ENCODE assay signal across 10 mouse cellular contexts in the genomic region with DNA sequence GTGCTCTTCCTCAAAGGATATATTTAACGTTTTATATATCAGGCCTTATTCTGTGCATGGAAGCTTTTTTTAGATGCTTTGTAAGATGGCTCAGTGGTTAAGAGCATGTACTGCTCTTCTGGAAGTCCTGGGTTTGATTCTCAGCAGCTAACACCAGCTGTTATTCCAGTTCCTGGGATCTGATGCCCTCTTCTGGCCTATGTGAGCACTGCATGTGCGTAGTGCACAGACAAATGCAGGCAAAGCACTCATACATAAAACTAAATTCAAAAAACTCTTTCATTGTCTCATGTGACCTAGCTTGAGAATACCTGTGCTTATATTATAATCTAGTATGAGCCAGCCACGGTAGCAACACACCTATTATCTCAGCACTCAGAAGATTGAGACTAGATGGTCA. TPM values are rescaled to one million over a fixed set of nuclear protein-coding genes. Genes with fewer than 3 reads are reported as not detected.
DNase-seq lines count a peak whose midpoint lies in the region; TF ChIP-seq lines count a peak whose summit lies in the region.
"Had no signal": no experiment of that assay in that cellular context is flagged by ENCODE, and none has a peak within 500 bp of the region (broad histone marks: within the 10 kb centered on the region; RNA-seq: fewer than 3 reads in every experiment).

No protein-coding gene starts in this region.

- H3K36me3 ChIP-seq in limb, embryonic 10.5 days = peaks cover 38% of the 10 kb centered on the region
- H3K36me3 ChIP-seq: heart, embryonic 15.5 days had no signal

- WGBS in limb, embryonic 10.5 days = 40% methylated on average over 3 of the region's 3 CpGs

- no peak overlapping the region for H3K27ac ChIP-seq in limb, embryonic 10.5 days
- H3K27ac ChIP-seq: heart, embryonic 15.5 days had no signal

- no peaks in the 10 kb centered on the region for H3K4me1 ChIP-seq in limb, embryonic 10.5 days

- TF ChIP-seq POLR2A in brain, embryonic 14.5 days (IDR thresholded peaks at IDR 0.05; ENCODE audit: borderline replicate concordance, extremely low read depth, insufficient read depth, insufficient read length, poor library complexity, severe bottlenecking) = no peak

- intact Hi-C loops in left cerebral cortex, postnatal 14 days (cut with DNase I) = loop anchor here (10.0 kb wide), 1 partner anchor 108 kb away; a partner anchor contains a TSS
- intact Hi-C loops in left cerebral cortex, postnatal 10 days (cut with DNase I) = loop anchor here (10.0 kb wide), 1 partner anchor 98 kb away; no protein-coding TSS in a partner anchor

- DNase-seq in adrenal gland, postnatal 10 days = peak; percentile 71
- no peak for DNase-seq in adrenal gland, postnatal 4 days (ENCODE audit: low spot score in 2 of 2)
- peak; percentile 35 to 41 for DNase-seq in left cerebral cortex, postnatal 14 days (ENCODE audit: low spot score in 2 of 2)
- DNase-seq in left cerebral cortex, postnatal 10 days (ENCODE audit: extremely low spot score in 1 of 2, low spot score in 2 of 2) = no peak
- no peak for DNase-seq in brain, embryonic 14.5 days (ENCODE audit: low read depth)
- peak; percentile 67 for DNase-seq in limb, embryonic 10.5 days (ENCODE audit: low spot score)
- DNase-seq in spleen, adult 12 weeks (ENCODE audit: low spot score) = peak; percentile 54
- no peak for DNase-seq in urinary bladder, adult 2 months (ENCODE audit: low spot score)

- TF ChIP-seq CTCF in brain, embryonic 14.5 days (IDR thresholded peaks at IDR 0.05; ENCODE audit: borderline replicate concordance, extremely low read depth, insufficient read depth, insufficient read length) = peak; percentile 55; the same call in 1 of the 2 replicates

- H3K9me3 ChIP-seq in limb, embryonic 10.5 days (replicated peaks) = no peaks in the 10 kb centered on the region
- H3K9me3 ChIP-seq: heart, embryonic 15.5 days had no signal

- no peaks in the 10 kb centered on the region for H3K27me3 ChIP-seq in limb, embryonic 10.5 days (ENCODE audit: low read depth, poor library complexity, severe bottlenecking)
- H3K27me3 ChIP-seq: heart, embryonic 15.5 days; Patski had no signal

- no peak overlapping the region for H3K4me3 ChIP-seq in limb, embryonic 10.5 days
- H3K4me3 ChIP-seq: heart, embryonic 15.5 days had no signal

RNA-seq across cellular contexts. Expression of a gene that starts 15.6 kb away (rescaled TPM):
- total RNA-seq in adrenal gland, postnatal 10 days (2021) = 100 to 1,000 TPM; 121 to 219 TPM
- total RNA-seq in adrenal gland, postnatal 4 days (2021) = 100 to 1,000 TPM in 1 of 2 experiments, 10 to 100 TPM in 1; 45.8 to 111 TPM
- 10 to 100 TPM; 16.4 to 17.5 TPM for total RNA-seq in left cerebral cortex, postnatal 14 days (2021)
- 10 to 100 TPM; 14.7 to 18.2 TPM for total RNA-seq in left cerebral cortex, postnatal 10 days (2021)
- 10.3 and 34.7 TPM in 2 replicates for polyA plus RNA-seq in brain, embryonic 14.5 days (2012; rRNA removed)
- 214 and 217 TPM in 2 replicates for polyA plus RNA-seq in limb, embryonic 10.5 days (2016; fragmentation: Nextera tagmentation; extraction: Ambion mirVana)
- 85.3 and 147 TPM in 2 replicates for polyA plus RNA-seq in urinary bladder, adult 2 months (2012; rRNA removed)

RNA-seq across cellular contexts. Expression of a gene that starts 32.5 kb away (rescaled TPM):
- 100 to 1,000 TPM; 112 to 253 TPM for total RNA-seq in adrenal gland, postnatal 10 days (2021)
- total RNA-seq in adrenal gland, postnatal 4 days (2021) = 100 to 1,000 TPM in 1 of 2 experiments, 10 to 100 TPM in 1; 12.4 to 127 TPM
- total RNA-seq in left cerebral cortex, postnatal 14 days (2021) = not detected
- not detected for total RNA-seq in left cerebral cortex, postnatal 10 days (2021)
- 0.21 and 0.25 TPM in 2 replicates for polyA plus RNA-seq in brain, embryonic 14.5 days (2012; rRNA removed)
- polyA plus RNA-seq in limb, embryonic 10.5 days (2016; fragmentation: Nextera tagmentation; extraction: Ambion mirVana) = 0.36 TPM in 1 of 2 replicates, not detected in the other
- 0.07 and 0.14 TPM in 2 replicates for polyA plus RNA-seq in urinary bladder, adult 2 months (2012; rRNA removed)

RNA-seq across cellular contexts. Expression of a gene that starts 47.7 kb away (rescaled TPM):
- 10 to 100 TPM; 13.0 to 15.2 TPM for total RNA-seq in adrenal gland, postnatal 10 days (2021)
- 10 to 100 TPM; 18.1 to 18.4 TPM for total RNA-seq in adrenal gland, postnatal 4 days (2021)
- total RNA-seq in left cerebral cortex, postnatal 14 days (2021) = 10 to 100 TPM; 20.0 to 20.7 TPM
- 10 to 100 TPM; 17.3 to 18.1 TPM for total RNA-seq in left cerebral cortex, postnatal 10 days (2021)
- 9.2 and 13.4 TPM in 2 replicates for polyA plus RNA-seq in brain, embryonic 14.5 days (2012; rRNA removed)
- polyA plus RNA-seq in limb, embryonic 10.5 days (2016; fragmentation: Nextera tagmentation; extraction: Ambion mirVana) = 5.6 and 6.6 TPM in 2 replicates
- polyA plus RNA-seq in urinary bladder, adult 2 months (2012; rRNA removed) = 8.5 and 13.0 TPM in 2 replicates

RNA-seq across cellular contexts. Expression of a gene that starts 54.6 kb away (rescaled TPM):
- 10 to 100 TPM; 20.9 to 24.6 TPM for total RNA-seq in adrenal gland, postnatal 10 days (2021)
- 10 to 100 TPM; 12.9 to 17.8 TPM for total RNA-seq in adrenal gland, postnatal 4 days (2021)
- under 1 TPM; 0.33 to 0.95 TPM for total RNA-seq in left cerebral cortex, postnatal 14 days (2021)
- 1 to 10 TPM in 1 of 2 experiments, under 1 TPM in 1; 0.67 to 1.1 TPM for total RNA-seq in left cerebral cortex, postnatal 10 days (2021)
- polyA plus RNA-seq in brain, embryonic 14.5 days (2012; rRNA removed) = 1.5 and 1.6 TPM in 2 replicates
- polyA plus RNA-seq in limb, embryonic 10.5 days (2016; fragmentation: Nextera tagmentation; extraction: Ambion mirVana) = 9.2 and 9.8 TPM in 2 replicates
- 12.1 and 12.6 TPM in 2 replicates for polyA plus RNA-seq in urinary bladder, adult 2 months (2012; rRNA removed)

RNA-seq across cellular contexts. Expression of a gene that starts 58.6 kb away (rescaled TPM):
- total RNA-seq in adrenal gland, postnatal 10 days (2021) = 1 to 10 TPM; 7.8 to 9.3 TPM
- total RNA-seq in adrenal gland, postnatal 4 days (2021) = 10 to 100 TPM; 11.4 to 12.3 TPM
- 10 to 100 TPM; 10.6 to 11.6 TPM for total RNA-seq in left cerebral cortex, postnatal 14 days (2021)
- total RNA-seq in left cerebral cortex, postnatal 10 days (2021) = 10 to 100 TPM; 11.6 to 13.7 TPM
- polyA plus RNA-seq in brain, embryonic 14.5 days (2012; rRNA removed) = 9.0 and 9.9 TPM in 2 replicates
- polyA plus RNA-seq in limb, embryonic 10.5 days (2016; fragmentation: Nextera tagmentation; extraction: Ambion mirVana) = 15.0 and 17.1 TPM in 2 replicates
- polyA plus RNA-seq in urinary bladder, adult 2 months (2012; rRNA removed) = 6.7 and 6.8 TPM in 2 replicates

Comparison
In these comparisons a context has a peak if more than half of its experiments do, and no peak if none do; other contexts are left out.
1. DNase-seq: peak in adrenal gland, postnatal 10 days (single experiment), left cerebral cortex, postnatal 14 days (2 of 2), limb, embryonic 10.5 days (single experiment) and spleen, adult 12 weeks (single experiment); none in adrenal gland, postnatal 4 days (0 of 2), left cerebral cortex, postnatal 10 days (0 of 2), brain, embryonic 14.5 days (single experiment) and urinary bladder, adult 2 months (single experiment).
2. RNA of a gene that starts 32.5 kb away (total RNA-seq): 112 to 253 TPM in adrenal gland, postnatal 10 days and 12.4 to 127 TPM in adrenal gland, postnatal 4 days; not detected in left cerebral cortex, postnatal 14 days and not detected in left cerebral cortex, postnatal 10 days; every median in the first group is over 10 times any median in the second.